Mouse (Mus musculus) WW6 (cell line): ENCODE measurements around the gene Man1c1.

ENCODE experiments used
- DNase-seq: peaks from one replicate; pipeline ENCODE4 v3.0.0-alpha.2; 2013; ENCODE audit warnings: low read depth, low spot score

The Man1c1 gene

DNA sequence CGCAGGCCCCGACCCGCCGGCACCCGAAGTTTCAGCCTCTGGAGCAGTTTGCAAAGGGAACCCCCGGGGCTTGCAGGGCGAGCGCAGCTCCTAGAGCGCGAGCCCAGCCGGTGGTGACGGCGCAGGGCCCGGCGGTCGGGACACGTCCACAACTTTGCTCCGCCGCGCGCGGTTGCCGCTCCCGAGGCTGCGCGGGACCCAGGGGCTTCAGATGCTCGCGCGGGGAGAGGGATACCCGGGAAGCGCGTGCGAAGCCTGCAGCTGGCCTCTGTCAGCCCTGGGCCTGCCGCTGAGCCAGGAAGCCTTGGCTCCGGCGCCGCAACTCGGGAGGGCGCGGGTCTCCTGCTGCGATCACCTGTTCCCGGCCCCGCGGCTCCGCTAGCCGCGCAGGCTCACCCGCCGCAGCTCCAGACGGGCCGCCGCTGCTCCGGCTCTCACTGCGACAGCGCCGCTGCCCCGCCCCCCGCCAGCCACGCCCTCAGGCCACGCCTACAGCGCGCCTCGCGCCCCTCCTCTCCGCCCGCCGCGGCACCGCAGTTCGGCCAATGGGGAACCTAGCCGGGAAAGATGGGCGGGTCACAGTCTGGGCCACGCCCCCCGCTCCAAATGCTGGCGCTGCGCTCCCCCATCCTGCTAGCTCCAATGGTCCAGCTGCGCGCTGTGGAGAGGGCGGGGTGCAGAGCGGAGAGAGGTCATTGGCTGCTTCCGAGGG is at the start of gene Man1c1:
TSS of gene Man1c1 (minus strand) at position 456 of the 712 bp plus-strand sequence.
- peak; percentile 93 for DNase-seq

DNA sequence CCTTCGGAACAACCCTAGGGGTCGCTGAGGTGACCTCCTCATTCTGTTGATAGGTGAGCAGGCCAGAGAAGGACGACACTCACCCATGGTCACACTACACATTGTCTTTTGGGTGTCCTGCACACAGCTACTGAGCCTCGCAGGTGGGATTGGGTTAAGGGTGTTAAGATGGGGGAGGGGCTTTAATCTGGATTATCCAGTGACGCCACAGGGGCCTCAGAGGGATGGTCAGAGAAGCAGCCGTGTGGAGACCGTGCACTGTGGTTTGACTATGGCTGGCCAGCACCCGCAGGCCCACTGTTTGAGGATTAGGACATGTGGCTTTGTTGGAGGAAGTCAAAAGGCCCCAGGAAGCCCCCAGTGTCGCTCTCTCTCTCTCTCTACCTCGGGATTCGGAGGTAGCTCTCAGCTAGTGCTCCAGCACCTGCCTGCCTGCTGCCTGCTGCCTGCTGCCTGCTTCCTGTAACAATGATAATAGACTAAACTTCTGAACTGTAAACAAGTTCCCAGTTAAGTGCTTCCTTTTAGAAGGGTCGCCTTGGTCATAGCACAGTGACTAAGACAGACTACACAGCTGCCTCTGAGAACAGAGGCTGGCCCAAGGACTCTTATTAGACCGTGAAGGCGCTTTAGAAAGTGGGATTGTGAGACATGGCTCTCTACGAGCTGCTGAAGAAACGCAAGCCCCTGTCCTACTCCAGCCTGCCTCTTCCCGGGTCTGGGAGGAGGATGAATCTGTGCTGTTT is 49.6 kb upstream of the Man1c1 start:
- DNase-seq: no peak

DNA sequence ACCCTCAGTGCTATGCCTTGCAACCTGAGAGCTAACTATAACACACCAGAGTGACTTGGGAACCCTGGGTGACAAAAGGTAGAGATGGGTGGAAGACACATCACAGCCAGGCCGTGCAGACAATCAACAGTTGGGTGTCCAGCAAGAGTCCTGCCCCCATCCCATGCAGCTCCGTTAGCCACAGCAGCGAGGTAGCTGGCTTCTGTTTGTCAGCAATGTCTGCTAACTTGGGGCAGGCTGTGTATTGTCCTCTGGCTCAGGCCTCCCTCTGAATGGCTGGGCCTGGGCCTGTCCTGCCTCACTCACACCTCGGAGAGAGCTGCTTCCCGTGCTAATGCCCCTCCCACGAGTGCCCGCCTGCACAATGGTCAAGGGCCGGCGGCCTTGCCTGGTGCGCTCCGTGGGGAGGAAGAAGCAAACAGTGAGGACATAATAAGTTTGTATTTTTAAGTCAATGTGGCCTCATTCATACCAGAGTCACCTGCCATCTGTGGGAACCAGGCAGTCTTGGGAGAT is 48.9 kb upstream of the Man1c1 start:
- no peak for DNase-seq

DNA sequence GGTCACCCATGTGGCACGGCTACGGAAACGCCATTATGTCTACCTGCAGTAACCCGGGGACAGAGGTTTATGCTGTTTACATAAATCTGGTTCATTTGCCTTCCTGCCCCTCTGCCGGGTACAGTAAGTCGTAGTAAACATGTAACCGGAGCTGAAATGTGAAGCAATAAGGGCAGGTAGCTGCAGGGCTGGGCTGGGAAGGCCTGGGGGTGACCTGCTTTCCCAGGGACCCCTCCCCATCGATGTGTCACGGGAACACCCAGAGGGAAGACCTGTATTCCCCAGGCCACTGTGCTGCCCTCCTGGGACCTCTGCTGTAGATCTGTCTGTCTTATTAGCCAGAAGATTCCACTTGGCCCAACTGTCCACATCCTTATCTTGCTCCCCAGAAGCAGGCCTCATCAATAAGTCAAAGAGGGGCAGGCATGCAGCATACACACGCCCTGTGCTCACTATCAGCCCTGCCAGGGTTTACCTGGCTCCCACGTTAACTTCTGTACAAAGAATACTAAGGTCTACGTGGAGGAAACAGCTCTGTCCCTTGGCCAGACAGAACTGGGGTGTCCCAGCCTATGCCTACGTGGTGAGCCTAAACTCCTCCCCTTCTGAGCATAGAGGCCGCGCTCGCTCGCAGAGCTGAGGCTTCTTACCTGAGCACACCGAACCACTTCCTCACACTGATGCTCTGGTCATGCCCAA is 47.7 kb upstream of the Man1c1 start:
- DNase-seq: no peak

DNA sequence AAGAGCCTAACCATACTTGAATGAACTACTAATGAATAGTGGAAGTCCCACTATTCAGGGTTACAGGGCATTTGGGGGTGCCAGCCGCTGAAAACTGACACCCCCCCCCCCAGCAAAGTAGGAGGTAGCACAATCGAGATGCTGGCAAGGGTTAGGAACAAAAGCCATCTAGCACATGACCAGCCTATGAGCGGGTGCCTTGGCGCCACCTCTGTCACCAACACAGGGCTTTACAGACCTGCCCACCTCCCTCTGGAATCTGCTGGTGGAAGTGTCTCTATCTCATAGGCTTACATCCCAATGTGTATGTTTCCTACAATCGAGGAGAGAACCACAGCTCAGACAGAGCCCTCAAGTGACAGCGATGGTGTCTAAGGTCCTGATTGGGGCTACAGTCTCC is 46.7 kb upstream of the Man1c1 start:
- DNase-seq: no peak

DNA sequence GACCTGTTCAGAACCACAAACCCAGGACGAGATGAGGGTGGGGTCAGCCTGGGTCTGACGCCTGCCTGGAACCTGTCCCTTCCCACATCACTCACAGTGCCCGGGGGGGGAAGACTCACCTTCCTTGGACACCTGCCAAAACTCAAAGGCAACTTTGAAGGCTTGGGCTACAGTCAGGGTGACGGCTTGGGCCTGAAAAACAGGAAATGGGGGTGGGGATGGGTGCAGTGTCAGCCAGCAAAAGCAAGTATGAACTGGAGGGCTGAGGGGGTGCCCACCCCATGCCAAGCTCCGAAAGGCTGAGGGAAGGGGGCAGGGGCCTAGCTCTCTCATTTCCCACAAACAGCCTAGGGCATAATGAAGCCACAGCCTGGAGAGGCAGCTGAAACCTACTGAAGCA is 46.2 kb upstream of the Man1c1 start:
- no peak for DNase-seq

DNA sequence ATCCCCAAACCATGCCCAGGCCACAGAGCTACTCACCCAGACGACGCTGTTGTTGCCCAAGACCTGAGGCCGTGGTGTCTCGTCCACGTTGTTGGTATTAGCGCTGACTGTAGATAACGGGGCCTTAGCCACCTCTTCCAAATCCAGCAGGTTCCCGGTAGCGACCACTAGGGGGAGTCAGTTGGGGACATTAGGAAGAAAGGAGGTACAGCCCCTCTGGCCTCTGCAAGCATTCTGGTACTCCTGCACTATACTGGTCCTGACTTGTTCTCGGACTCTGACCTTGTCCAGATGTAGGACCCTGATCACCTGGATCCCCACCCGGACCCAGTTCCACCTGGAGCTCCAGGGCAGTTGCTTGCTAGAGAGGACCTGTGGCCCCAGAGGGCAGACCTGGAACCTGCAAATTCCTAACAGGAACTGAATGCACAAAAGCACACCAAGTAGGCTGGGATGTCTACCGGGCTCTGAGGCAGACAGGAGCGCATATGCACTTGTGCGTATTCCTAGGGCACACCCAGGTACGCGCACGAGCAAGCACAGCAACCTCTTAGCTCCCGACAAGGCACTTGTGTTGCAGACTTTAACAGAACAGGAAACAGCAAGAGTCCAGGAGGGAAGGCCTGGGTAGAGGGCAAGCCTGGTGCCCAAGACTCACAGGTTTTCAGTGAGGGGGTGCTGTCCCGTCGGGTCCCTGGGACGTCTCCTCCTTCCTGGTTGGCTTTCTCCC is 45.4 kb upstream of the Man1c1 start:
- peak; percentile 78 for DNase-seq

DNA sequence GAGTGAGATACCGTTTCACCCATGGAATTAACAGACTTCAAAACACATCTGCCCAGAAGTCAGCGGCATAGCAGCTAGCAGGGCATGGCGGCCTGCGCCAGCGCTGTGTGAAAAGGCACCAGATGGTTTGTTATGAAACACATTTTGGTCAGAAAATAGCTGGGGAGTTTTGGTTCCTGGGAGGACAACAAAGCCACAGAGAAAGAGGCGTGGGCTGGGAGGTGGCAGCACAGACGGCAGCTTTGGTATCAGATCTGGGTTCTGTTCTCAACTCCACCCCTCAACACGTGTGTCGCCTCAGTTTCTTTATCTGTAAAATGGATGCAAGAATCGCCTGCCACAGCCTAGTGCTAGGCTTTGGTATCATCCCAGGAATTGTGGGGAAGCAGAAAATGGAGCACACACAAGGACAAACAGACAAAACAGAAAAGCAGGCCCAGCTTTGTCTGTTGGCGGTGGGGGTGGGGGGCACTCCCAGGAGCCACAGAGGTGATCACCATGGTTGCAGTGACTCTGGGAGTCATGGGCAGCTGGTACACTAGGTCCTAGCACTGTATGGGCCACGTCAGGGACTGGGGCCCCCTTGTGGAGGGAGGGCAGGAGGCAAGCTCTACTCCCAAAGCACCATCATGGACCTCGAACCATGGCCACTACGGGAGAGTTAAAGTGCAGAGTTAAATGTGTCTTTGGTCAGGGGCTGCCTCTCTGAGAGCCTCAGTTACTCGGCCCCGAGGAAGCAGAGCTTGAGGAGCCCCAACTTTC is 42.0 kb upstream of the Man1c1 start:
- DNase-seq: no peak

DNA sequence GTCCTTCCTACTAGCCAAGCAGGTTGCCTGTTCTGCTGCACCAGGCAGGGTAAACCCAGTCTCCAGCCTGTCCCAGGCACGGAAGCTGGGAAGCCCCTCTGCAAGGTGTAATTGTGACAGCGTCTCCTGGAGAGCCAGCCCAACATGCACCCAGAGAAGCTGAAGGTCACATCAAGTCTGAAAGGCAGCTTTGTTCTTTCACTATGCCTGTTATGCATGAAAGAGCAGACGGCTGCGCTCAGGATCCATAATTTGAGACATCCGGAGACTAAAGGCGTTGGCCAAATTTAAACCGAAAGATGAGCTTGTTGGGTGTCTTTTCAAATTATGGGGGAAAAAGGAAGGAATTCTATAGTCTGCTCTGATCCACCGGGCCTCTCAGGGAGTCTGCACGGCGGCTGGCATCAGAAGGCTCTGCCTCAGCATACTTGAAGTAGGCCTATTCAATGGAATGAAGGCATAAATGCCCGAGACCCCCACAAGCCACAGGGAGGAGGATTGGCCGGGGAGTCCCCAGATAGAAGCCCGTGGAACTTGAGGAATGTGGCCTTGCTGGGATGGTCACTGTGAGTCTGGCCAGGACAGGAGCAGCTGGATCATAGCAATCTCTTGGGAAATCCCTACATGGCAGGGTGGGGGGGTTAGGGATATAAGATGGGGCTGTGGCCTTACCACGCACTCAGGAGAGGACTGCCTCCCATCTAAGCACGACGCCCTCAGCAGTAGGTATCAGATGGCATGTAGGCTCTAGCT is 40.0 kb upstream of the Man1c1 start:
- DNase-seq: no peak

DNA sequence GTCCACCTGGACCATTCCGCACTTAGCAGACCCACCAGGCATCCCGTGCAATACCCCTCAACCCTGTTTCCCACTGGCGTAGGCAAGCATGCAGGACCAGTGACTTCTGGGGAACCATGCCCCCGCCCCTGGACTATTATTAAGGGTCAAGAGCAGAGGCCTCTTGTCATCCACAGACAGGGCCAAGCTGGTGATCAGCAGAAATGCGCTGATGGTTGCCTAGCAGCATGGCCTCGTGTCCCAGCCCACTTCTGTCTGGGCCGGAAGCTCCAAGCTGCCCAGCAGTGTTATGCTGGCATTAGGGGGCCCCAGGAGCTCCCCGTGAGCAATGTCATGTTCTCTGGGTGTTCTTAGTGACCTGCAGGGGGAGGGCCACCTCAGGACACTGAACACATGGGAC is 37.9 kb upstream of the Man1c1 start:
- DNase-seq: no peak

DNA sequence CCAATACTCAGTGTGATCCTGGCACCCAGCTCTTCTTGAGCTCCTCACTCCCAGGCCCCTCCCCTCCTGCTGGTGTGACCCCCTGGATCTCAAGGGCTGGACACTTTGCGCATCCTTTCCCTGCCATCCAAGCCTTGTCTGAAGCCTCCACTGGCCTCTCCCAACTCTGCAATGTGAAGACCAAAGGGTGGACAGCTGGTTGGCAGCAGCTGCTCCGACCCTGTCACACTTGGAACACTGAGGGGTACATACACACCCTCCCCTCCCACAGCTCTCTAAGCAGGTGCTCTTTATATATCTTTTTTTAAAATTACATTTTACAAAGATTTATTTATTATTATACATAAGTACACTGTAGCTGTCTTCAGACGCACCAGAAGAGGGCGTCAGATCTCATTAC is 36.1 kb upstream of the Man1c1 start:
- DNase-seq: no peak

DNA sequence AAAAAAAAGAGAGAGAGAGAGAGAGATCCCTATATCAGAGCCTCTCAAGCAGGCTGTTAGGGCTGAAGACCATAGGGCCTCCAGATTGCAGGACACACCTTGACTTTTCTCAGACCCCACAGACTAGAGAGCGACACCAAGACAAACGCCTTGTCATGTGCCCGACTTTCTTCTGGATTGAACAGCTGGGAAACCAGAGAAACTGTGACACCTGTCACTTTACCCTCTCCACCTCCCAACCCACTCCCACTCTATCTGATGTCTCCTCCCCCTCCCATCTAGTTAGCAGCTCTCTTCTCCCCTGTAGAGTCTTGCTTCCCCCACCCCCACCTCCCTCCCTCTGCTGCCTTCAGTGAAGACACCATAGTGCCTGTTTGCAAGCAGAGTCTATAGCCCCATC is 35.4 kb upstream of the Man1c1 start:
- no peak for DNase-seq

DNA sequence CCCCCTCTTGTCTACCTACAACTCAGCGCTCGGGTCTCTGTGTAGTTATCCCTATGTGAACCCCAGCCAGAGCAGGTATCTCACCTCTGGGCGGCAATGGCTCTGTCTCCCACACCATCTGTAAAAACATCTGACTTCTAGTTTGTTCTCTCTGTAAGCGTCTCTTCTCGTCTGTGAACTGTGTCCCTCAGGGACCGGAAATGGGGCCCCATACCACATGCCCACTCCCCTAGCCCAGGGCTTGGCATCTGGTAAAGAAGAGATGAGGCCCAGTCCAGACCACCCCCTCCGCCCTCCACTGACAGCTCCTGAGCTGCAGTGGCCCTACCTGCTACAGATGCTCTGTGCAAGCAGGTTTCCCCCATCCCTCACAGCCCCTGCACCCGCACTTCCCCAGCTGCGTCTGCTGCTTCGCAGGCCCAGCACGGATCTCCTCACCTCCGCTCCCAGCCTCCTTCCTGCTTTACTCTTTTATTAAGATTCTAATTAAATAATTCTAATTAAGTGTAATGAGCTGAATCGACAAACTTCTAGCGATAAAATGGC is 33.3 kb upstream of the Man1c1 start:
- no peak for DNase-seq

DNA sequence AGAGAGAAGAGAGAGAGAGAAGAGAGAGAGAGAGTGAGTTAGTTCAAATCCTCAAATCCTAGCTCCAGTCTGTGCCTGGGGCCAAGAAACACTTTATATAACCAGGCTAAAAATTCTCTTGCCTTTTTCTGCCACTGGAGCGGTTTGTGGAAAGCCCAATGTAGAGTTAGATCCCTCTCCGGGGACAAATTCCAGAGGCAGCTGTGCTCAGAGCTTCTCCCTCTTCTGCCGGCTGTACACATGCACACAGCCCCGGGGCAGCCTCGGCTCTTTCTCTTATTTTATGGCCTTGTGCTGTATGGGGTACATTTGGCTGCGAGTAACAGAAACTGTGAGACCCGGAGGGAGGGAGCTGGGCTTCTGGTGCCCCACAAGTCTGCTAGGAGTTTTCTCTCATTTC is 32.1 kb upstream of the Man1c1 start:
- no peak for DNase-seq

DNA sequence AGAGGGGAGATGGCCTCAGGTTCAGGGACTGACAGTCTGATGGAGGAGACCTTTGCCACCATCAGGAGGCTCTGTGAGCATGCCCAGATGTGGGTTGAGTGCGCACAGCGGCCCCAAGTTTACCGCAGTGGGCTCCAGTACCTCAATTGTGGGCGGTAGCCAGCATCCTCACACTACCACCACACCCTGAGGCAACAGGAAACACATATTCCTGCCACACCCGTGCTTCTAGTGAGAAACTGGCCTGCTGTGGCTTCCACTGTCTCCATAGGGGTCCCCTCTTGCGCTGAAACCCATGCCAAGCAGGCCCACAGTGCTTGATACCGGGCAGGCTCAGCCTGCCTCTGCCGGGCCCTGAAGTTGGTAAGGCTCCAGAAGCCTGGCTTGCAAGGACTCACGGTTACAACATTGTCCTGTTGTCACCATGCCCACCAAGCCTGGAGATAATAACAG is 30.6 kb upstream of the Man1c1 start:
- DNase-seq: peak; percentile 46

DNA sequence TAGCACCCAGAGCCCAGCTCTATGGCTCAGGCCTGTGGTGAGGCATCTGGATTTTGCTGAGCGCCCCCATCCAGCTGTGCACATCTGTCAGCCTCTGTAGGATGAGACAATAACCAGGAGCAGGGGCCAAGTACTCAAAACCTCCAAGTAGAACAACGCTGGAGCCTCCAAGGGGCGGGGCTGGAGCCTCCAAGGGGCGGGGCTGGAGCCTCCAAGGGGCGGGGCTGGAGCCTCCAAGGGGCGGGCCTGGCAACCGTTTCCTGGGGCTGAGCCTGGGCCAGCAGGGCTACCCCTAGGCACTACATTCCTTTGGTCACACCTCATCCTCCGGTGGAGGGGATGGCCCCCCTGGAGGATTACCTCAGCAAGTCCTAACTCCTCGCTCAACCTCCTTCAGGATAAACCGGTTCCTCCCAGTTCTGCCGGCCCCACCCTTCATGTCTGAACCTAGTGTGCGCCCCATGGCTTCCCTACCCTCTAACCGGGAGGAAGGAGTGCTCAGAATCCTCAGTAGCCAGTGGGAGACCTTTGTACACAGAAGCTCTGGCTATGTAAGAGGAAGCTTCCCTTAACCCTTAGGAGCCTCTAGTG is 30.0 kb upstream of the Man1c1 start:
- DNase-seq: peak; percentile 82

DNA sequence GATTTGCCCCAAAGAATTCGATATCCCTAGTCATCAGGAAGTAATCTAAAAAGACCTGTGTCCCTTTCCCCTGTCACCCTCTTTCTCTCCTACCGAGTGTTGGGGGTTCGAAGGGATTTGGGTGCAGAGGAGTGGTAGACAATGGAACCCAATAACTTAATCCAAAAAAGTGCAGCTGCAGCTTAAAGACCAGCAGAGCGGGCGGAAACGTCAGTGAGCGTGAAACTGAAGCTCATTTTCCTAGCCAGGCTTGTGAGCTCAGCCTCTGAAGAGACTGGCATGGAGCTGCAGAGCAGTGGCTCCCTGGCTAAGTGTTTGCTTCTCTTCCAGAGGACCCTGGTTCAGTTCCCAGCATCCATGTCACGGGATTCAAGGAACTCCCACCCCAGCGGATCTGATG is 29.3 kb upstream of the Man1c1 start:
- no peak for DNase-seq

DNA sequence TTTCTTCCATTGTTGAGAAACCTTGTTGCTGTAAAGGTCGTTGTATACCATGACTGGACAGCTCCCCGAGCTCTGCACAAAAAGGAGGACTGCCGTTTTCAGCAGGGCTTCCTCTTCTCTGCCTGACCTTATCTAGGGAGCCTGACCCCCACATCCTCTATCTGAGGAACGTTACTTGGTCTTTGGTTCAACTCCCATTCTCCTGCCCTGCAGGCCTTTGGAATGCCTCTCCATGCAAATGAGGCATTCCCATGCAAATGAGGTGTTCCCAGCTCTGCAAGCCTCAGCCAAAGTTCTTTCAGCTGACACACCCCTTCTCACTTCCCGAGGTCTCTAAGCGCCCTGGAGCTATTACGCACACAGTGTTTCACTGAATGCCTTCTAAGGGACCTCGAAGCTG is 26.0 kb upstream of the Man1c1 start:
- DNase-seq: peak; percentile 59

DNA sequence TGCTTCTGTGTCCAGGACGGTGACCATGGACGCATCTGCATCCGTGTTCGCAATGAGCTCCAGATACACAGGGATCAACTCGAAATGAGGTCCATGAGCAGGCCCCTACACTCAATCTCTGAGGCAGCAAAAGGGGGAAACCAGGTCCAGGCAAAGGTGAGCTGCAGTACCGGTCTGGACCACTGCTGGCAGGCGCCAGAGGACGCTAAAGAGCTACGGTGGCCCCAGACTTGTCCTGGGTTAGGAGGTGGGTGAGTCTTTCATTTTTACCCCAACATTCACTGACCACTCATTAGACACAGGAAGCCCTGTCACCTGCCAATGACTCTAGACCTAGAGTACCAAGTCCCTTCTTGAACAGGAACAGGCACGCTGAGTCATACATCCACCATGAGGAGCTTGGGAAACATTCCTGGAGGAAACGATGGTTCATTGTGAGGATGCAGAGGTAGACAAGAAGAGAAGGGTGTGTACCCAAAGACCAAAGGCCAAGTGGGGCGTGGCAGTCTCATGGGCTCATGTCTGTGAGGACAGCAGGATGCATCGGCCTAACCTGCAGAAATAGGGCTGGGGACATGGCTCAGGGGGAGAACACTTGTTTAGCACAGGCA is 21.8 kb upstream of the Man1c1 start:
- no peak for DNase-seq
